Mouse (Mus musculus) heart, postnatal 25 days (tissue): ENCODE measurements around the gene Ncr1. TPM values are rescaled to one million over a fixed set of nuclear protein-coding genes. Genes with fewer than 3 reads are reported as not detected.
"Not testable (repeated sequence)": the region's sequence is repeated elsewhere in the genome, so short reads cannot be mapped to it uniquely, and the experiment has no call there.

Experiments used
- DNase-seq: peaks from one replicate; pipeline ENCODE4 v3.0.0; 2022; ENCODE audit warnings: low spot score
- intact Hi-C: fragments of 180-260 bp; cut with DNase I; formaldehyde crosslinking; loops from one replicate; pipeline ENCODE4 v1.15.1; 2025
- microRNA-seq: library from miRNA; unstranded; fragments of <30 nt; microRNA quantifications from one replicate; pipeline ENCODE4 v1.2.0, GENCODE M21; 2022
- total RNA-seq, 2 experiments: library from RNA; stranded (reverse); gene quantifications; 2 replicates each; pipeline ENCODE4 v1.2.3; 2021

Gene Ncr1
- not detected for total RNA-seq

DNA sequence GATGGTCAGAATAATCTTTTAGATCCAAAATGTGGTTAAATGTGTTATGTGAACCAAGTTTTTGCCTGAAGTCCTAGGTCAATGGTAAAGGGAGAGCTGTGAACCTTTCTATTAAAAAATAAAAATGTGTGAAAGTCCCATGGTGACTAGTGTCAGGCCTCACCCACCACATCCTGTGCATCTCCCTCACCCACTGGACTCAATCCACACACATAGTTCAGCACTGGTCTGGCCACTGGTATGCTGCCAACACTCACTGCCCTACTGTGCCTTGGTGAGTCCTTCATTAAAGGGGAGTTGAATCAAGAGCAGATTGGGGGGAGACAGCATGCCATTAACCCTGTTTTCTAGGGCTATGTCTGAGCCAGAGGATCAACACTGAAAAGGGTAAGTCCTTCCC is at the start of gene Ncr1:
Gene Ncr1, plus strand, starts transcription at position 216 of the 400 bp plus-strand sequence.
- intact Hi-C loops: no loop called here
- DNase-seq: no peak

DNA sequence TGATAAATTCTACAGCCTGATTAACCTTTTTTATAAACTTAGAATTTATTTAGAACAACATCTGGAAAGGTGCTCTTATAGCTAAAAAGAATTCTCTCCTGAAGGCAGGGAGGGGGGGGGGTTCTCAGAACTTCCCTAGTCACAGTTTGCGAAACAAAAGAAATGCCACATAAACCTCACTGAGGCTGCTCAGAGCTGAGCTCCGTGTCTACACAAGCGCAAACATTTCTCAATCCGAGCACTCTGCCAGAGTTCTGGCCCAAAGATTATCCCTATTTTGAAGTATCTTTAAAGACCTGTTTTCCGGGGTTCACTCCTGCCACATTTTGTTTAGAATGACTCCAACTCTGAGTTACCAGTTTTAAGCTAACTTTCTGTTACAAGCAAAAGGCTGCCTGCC is 44.9 kb upstream of the Ncr1 start:
- intact Hi-C loops: no loop called here

DNA sequence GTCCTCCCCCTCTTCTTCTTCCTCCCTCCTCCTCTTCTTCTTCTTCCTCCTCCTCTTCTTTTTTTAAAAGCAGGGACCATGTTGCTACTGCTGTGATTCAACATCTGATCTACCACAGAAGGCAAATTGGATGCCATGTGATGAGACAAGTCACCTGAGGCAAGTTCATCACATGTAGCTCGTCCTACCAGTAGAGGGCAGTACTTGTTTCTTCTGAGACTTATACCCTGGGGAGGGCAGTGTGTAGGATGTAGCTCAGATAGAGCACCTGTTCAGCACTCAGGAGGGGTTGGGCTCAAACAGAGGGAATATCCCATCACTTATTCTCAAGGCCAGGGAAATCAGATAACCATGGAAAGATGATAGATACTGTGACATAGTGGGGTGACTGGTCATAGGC is 40.3 kb upstream of the Ncr1 start:
- intact Hi-C loops: loop anchor here (2.0 kb wide), 1 partner anchor 130 kb away; no protein-coding TSS in a partner anchor
- DNase-seq: no peak

More for the DNA sequence above, 44.9 kb upstream of the Ncr1 start:
- no peak for DNase-seq

DNA sequence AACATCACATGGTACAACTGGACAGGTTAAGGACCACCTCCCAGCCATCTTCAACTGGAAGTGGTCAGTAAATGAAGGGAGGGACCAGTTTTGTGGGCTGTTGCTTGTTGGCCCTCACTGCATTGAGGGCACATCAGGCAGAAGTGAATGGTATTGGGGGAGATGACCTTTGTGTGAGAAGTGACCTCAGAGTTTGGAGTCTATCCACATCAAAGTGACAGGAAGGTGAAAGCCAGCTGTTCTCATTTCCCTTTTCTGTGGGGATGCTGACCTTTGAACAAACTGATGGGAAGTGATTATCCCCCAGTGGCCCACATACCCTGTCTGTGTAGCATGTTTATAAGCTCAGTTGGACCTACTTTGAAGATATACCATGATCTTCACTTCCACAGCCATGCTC is 37.4 kb upstream of the Ncr1 start:
- no peak for DNase-seq
- intact Hi-C loops: no loop called here

DNA sequence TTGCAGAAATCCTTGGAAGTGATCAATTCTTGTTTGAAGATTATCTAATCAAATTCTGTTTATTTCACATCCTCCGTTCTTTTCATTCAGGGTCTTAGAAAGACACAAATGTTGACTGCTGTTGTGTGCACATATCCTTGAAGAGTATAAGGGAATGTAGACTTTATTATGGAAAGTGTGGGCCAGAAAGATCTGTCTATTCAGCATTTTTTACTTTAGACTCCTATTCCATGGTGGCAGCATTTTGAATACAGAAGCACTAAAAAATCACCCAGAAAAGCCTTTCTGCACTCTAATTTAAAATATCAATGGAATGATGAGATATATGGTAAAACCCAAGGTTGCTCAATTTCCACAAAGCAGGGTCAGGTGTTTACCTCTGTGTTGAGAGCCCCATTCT is 34.1 kb upstream of the Ncr1 start:
- no peak for DNase-seq
- intact Hi-C loops: no loop called here

DNA sequence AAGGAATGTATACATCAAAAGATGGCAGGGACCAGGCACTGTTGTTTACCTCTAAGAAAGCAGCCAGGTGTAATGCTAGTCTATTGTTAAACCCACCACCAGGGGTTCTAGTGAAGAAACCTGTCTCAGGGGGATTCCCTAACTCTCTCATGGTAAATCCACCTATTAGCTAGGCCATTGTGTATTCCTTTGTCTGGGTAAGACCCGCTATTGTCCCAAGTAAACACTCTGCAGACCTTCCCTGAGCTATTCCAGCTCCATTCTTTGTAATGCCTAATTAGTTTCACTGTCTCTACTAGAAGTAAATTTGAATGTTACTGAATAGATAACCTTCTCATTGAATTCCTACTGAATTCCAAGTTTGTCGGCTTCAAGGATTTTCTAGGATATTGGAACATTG is 24.4 kb upstream of the Ncr1 start:
- intact Hi-C loops, DNase-seq: not testable (repeated sequence)

DNA sequence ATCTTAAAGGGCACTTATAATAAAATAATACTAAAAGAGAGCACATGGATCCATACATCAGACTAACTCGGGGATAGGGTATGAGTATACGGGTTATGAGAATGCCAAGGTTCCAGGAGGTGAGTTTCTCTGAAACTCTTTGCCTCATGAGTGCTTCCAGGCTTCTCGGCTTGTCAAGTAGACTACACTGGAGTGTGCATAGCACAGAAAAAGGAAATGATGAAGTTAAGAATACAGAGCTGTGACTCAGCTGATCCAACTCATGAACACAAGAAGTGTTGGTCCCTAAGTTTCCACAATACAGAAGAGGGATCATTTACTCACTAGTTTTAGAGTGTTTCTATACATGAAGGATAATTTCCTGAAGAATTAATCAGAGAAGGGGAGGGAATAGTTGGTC is 24.0 kb upstream of the Ncr1 start:
- DNase-seq, intact Hi-C loops: not testable (repeated sequence)

DNA sequence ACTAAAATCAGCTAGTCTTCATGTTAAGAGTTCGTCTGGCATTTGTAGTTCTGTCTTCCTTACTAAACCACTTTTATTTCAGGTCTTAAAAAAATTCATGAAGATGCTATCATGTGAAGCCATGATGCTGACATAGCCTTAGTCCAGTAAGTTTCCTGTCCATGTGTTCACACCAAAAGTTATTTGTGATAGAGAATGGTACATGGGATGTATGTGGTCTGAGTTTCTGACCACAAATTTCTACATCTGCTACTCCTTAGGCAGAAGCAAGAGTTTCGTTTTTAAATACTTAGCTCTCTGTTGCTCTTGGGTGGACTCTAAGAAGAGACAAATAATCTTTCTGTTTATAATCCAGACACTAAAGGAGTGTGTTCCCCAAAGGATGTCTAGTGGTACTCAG is 14.2 kb upstream of the Ncr1 start:
- intact Hi-C loops: no loop called here
- no peak for DNase-seq

DNA sequence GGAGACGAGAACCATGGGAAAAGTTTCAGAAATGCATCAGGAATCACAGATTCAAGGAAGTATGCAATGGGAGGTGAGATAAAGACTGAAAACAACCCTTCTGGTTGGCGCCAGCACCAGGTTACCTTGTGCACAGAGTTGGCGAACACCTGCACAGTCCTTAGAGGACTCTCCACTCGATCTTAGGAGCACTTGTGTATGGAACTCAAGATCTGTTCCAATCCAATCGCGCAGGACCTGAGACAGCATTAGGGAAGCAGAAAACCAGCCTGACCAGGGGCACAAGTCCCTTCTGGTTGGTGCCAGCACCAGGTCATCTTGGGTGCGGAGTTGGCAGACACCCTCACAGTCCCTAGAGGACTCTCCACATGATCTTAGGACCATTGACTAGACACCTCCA is 36.0 kb downstream of the Ncr1 start:
- intact Hi-C loops: no loop called here
- DNase-seq: no peak

Small RNA genes lying within 50 kb of the gene (microRNA-seq; reads per million reads assigned to microRNA genes)
- not detected for gene Gm24752
- not detected for gene Gm25349

Other genes with a start within 250 kb of the Ncr1 start
- gene Ttyh1, start 218.3 kb upstream of the Ncr1 start, total RNA-seq: under 1 TPM; 0.68 to 0.75 TPM
- 10 to 100 TPM; 37.4 to 40.9 TPM for gene Leng8, start 200.7 kb upstream of the Ncr1 start, total RNA-seq
- gene Leng9, start 187.3 kb upstream of the Ncr1 start, total RNA-seq: 1 to 10 TPM; 2.5 to 3.2 TPM
- gene Cdc42ep5, start 172.9 kb upstream of the Ncr1 start, total RNA-seq: 1 to 10 TPM; 5.7 to 5.9 TPM
- gene Lilra5, start 100.0 kb upstream of the Ncr1 start, total RNA-seq: 1 to 10 TPM; 1.2 TPM
- under 1 TPM; 0.16 to 0.34 TPM for gene Gp6, start 60.0 kb downstream of the Ncr1 start, total RNA-seq
- 10 to 100 TPM; 31.4 to 35.8 TPM for gene Rdh13, start 107.9 kb downstream of the Ncr1 start, total RNA-seq
- 1 to 10 TPM; 2.3 to 3.6 TPM for gene Eps8l1, start 123.0 kb downstream of the Ncr1 start, total RNA-seq
- gene Ppp1r12c, start 164.0 kb downstream of the Ncr1 start, total RNA-seq: 10 to 100 TPM; 54.7 to 61.2 TPM
- 10 to 100 TPM; 26.1 to 30.7 TPM for gene Tnnt1, start 178.7 kb downstream of the Ncr1 start, total RNA-seq
- over 10,000 TPM in 1 of 2 experiments, 1,000 to 10,000 TPM in 1; 9,719 to 10,316 TPM for gene Tnni3, start 186.5 kb downstream of the Ncr1 start, total RNA-seq
- 1 to 10 TPM; 2.6 to 3.2 TPM for gene Dnaaf3, start 194.7 kb downstream of the Ncr1 start, total RNA-seq
- 1 to 10 TPM in 1 of 2 experiments, under 1 TPM in 1; 0.94 to 1.1 TPM for gene Syt5, start 209.8 kb downstream of the Ncr1 start, total RNA-seq